Mouse (Mus musculus) testis, adult 2 months (tissue): ENCODE measurements at regions not wholly inside any gene's neighbourhood (a gene's known extent, or its start where the extent isn't known, plus 50 kb on each side); places are given as distances from the start of the nearest gene placed in this dataset.

Experiments
- CTCF ChIP-seq: fragments of 200-500 bp; IDR thresholded peaks from 2 replicates; pipeline ENCODE4 v1.5.1; 2012; ENCODE audit warnings: low read depth, mild to moderate bottlenecking, inconsistent platforms, low read length, moderate library complexity; ENCODE audit not compliant: control insufficient read depth, insufficient read depth, insufficient replicate concordance
- POLR2A ChIP-seq: fragments of 200-500 bp; IDR thresholded peaks from 2 replicates; pipeline ENCODE4 v1.6.1; 2012; ENCODE audit warnings: low read depth, mild to moderate bottlenecking, inconsistent platforms, low read length, moderate library complexity; ENCODE audit not compliant: control insufficient read depth

- no peak for TF ChIP-seq CTCF
- TF ChIP-seq POLR2A: no peak
Observed at GRCm38 (mm10) chr14:120583807-120584206, 105.6 kb downstream of the Rap2a start.
